Mouse (Mus musculus): ENCODE data around the gene Nckap5l.

The Nckap5l gene

GRCm38 (mm10) chr15:99430394-99430793 is 27.2 kb downstream of the Nckap5l start:
- DNase-seq, result no peak

GRCm38 (mm10) chr15:99423884-99424283 is 33.7 kb downstream of the Nckap5l start:
- DNase-seq, result no peak

GRCm38 (mm10) chr15:99423131-99423530 is 34.4 kb downstream of the Nckap5l start:
- DNase-seq, result no peak

- no peak for DNase-seq
These were observed 35.0 kb downstream of the Nckap5l start for GRCm38 (mm10) chr15:99422551-99422950.

- no peak for DNase-seq
These were observed 35.9 kb downstream of the Nckap5l start for GRCm38 (mm10) chr15:99421676-99422075.

GRCm38 (mm10) chr15:99421152-99421551 is 36.4 kb downstream of the Nckap5l start:
- DNase-seq, result peak; percentile 42

- peak; percentile 67 for DNase-seq
These were observed 37.0 kb downstream of the Nckap5l start for GRCm38 (mm10) chr15:99420521-99421014.

GRCm38 (mm10) chr15:99420101-99420500 is 37.4 kb downstream of the Nckap5l start:
- no peak for DNase-seq

GRCm38 (mm10) chr15:99417692-99418271 is 39.8 kb downstream of the Nckap5l start:
- no peak for DNase-seq

- DNase-seq, result no peak
These were observed 40.6 kb downstream of the Nckap5l start for GRCm38 (mm10) chr15:99416957-99417356.

GRCm38 (mm10) chr15:99416348-99416882 is 41.1 kb downstream of the Nckap5l start:
- DNase-seq, result peak; percentile 88

- peak; percentile 69 for DNase-seq
These were observed 41.8 kb downstream of the Nckap5l start for GRCm38 (mm10) chr15:99415793-99416192.

GRCm38 (mm10) chr15:99411747-99412146 is 45.8 kb downstream of the Nckap5l start:
- peak; percentile 36 for DNase-seq

- DNase-seq, result no peak
These were observed 48.7 kb downstream of the Nckap5l start for GRCm38 (mm10) chr15:99408845-99409244.

GRCm38 (mm10) chr15:99406986-99407570 is 50.5 kb downstream of the Nckap5l start:
- no peak for DNase-seq

- DNase-seq, result peak; percentile 71
These were observed 52.4 kb downstream of the Nckap5l start for GRCm38 (mm10) chr15:99405150-99405549.

- peak; percentile 78 for DNase-seq
These were observed 54.2 kb downstream of the Nckap5l start for GRCm38 (mm10) chr15:99403159-99403889.

GRCm38 (mm10) chr15:99400602-99401001 is 56.9 kb downstream of the Nckap5l start:
- no peak for DNase-seq

- DNase-seq, result peak; percentile 26
These were observed 57.9 kb downstream of the Nckap5l start for GRCm38 (mm10) chr15:99399503-99400245.

- DNase-seq, result no peak
These were observed 59.9 kb downstream of the Nckap5l start for GRCm38 (mm10) chr15:99397622-99398021.

GRCm38 (mm10) chr15:99396875-99397274 is 60.7 kb downstream of the Nckap5l start:
- DNase-seq, result peak; percentile 50

GRCm38 (mm10) chr15:99396462-99396861 is 61.1 kb downstream of the Nckap5l start:
- no peak for DNase-seq
